Mouse (Mus musculus) adrenal gland, postnatal 36 days (tissue): ENCODE measurements around the gene Fndc5. TPM values are rescaled to one million over a fixed set of nuclear protein-coding genes. Genes with fewer than 3 reads are reported as not detected.

Experiments
- DNase-seq, 2 experiments: peaks; one replicate each; pipeline ENCODE4 v3.0.0; 2021; ENCODE audit warnings: mixed read lengths in 1 of 2
- long read RNA-seq, 2 experiments: library from polyadenylated mRNA; stranded (forward); transcript quantifications; one replicate each; pipeline ENCODE4 v2.0.0; 2021; ENCODE audit warnings: borderline sequencing depth in 2 of 2
- total RNA-seq, 2 experiments: library from RNA; stranded (reverse); gene quantifications; 2 replicates each; pipeline ENCODE4 v1.2.3; 2021

Fndc5 gene
- total RNA-seq = 1 to 10 TPM; 2.2 to 7.2 TPM
- long read RNA-seq, experiment 1, partial matches to known transcripts = 1 of 7 reads
- long read RNA-seq, experiment 1, other reads (novel, unspliced or antisense) = 2 of 7 reads
- long read RNA-seq, experiment 2, partial matches to known transcripts = 1 of 3 reads
- long read RNA-seq, experiment 2, other reads (novel, unspliced or antisense) = 1 of 3 reads

GRCm38 (mm10) chr4:129136579-129137391 is at the start of gene Fndc5:
TSS of gene Fndc5 (plus strand) at chr4:129136999.
- peak; percentile 33 to 56 for DNase-seq

DNA sequence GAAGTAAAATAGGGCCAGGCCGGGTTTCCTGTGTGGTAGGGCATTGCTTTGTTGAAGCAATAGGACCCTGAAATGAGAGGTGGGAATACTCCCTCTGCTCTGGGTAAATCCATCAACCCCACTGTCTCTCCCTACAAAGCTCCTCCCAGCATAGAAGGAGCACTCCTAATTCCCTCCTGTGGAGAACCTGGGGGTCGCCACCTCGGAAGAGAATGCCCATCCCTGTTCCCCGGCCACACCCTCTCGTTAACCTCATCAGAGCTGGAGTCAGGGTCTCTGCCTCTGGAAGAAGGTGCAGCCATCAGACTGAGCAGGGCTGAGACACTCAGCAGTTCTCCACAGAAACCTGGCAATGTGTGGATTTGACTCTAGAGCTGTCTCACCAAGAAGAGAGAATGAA is 48.9 kb upstream of the Fndc5 start:
- no peak for DNase-seq

GRCm38 (mm10) chr4:129095276-129095675 is 41.5 kb upstream of the Fndc5 start:
- DNase-seq = peak in 1 of 2 experiments; percentile 26

DNA sequence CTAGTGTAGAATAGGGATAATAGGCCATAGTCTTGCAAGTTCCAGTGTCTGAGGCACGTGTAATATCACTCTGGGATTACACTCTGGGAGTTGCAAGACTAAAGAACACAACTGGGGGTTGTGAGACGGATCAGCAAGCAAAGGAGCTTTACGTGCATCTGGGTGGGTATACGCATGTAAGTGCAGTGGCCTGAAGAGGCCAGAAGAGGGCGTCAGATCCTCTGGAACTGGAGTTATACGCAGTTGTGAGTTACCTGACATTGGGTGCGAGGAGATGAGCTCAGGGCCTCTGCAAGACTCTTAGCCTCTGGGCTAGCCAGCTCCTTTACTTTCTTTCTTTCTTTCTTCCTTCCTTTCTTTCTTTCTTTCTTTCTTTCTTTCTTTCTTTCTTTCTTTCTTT is 39.8 kb upstream of the Fndc5 start:
- DNase-seq = no peak

DNA sequence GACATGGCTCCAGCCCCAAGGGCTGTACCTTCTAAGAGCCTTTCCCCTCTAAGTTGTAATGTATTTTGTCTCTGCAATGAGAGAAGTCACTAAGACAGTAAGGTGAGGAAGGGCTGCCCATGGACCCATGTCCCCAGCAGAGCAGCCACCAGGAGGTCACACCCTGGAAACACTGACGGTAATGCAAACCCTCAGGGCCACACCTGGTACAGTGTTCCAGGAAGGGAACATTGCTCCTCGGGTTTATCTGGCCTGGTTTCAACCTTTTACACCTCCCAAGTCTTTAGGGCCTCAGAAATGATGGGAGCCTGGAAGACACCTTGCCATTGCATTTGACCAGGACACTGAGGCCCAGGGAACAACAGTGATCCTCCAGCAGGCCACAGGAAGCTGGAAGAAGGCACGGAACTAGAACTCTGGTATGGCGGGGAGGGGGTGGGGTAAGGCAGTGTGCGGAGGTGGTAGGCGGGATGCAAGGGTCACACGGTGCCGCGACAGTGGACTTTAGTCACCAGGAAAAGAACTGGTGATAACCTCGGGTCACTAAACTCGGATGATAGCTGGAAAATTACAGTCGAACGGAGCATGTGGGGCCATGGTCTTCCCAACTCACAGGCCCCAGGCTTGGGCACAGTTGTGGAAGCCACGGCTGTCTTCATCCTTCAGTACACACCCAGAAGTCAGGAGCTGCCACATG is 34.5 kb upstream of the Fndc5 start:
- no peak for DNase-seq

- peak in 1 of 2 experiments; percentile 22 for DNase-seq
These were observed 31.4 kb upstream of the Fndc5 start, which contains the start of gene Tmem54 for GRCm38 (mm10) chr4:129105356-129105755. TSS of gene Tmem54 (plus strand) at chr4:129105548.

DNA sequence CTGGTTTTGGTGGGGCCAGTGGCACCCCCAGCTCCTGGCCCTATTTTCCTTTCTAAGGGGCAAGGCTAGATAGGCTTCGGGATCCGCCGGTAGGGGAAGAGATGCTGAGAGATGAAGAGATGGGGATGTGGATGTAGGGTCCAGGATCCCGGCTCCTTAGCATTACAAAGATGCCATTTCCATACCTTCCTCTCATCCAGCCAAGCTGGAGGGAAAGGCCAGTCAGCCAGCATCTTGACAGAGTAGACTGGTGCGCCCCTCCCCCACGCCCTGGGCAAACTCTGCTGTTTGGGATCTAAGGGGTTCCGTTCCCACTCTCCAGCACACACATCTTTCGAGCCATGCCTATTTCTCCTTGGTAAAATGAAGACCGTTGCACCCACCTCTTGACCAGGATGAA is 30.7 kb upstream of the Fndc5 start:
- DNase-seq = no peak

- no peak for DNase-seq
These were observed 29.4 kb upstream of the Fndc5 start for GRCm38 (mm10) chr4:129107348-129107899.

GRCm38 (mm10) chr4:129108624-129109023 is 28.2 kb upstream of the Fndc5 start:
- no peak for DNase-seq

DNA sequence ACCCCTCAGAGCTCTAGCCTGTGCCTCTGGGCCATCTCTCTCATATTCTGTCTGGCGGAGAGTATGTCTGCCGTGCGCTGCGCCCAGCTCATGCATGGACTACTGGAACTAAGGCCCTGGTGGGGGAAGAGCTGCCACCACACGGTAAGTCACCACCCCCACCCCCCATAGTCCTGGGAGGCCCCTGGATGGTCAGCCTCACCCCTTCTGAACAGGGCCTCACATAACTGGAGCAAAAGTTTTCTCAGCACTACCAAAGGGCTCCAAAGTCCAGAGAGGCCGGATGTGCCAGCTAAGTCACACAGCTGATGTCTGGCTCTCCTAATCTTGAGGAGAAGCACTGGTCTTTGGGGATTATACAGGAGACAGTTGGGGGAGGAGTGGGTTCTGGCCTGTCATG is 26.0 kb upstream of the Fndc5 start:
- DNase-seq = no peak

DNA sequence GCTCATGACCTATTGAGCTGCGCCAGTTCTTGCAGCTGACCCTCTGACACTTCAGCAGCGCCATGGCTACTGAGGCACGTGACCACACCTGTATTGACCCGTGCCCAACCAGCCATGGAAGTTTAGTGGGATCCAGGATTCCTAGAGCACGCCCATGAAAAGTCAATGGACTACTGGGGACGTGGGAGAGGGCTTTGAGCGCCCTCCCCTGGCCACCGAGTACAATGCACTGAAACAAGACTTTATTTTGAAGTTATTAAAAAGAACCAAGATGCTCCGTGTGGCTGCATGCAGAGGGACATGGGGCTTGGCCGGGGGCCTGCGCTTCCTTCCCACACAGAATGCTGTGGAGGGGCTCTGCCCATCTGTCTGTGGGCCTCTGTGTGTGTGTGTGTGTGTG is 25.4 kb upstream of the Fndc5 start:
- peak in 1 of 2 experiments; percentile 23 for DNase-seq

GRCm38 (mm10) chr4:129112231-129112630 is 24.6 kb upstream of the Fndc5 start:
- DNase-seq = no peak

- peak; percentile 42 to 62 for DNase-seq
These were observed 23.5 kb upstream of the Fndc5 start for GRCm38 (mm10) chr4:129113083-129113988.

GRCm38 (mm10) chr4:129116703-129117102 is 20.1 kb upstream of the Fndc5 start:
- no peak for DNase-seq

- DNase-seq = no peak
These were observed 18.9 kb upstream of the Fndc5 start for GRCm38 (mm10) chr4:129117720-129118510.

DNA sequence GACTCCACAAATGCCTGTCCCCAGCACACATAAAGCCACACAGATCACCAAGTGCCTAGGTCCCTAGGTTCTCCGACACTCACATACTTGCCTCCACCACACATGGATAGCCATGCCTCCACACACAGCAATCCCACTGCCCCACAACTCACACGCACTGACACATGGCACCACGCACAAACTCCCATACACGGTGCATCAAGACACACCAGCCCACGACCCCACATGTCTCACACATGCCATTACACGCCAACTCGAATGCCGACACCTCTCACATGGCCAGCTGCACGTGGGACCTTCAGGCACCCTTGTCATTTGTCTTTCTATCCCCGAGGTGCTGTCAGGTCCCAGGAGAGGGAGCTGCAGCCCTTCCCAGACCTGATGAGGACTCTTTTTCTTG is 17.1 kb upstream of the Fndc5 start:
- no peak for DNase-seq

DNA sequence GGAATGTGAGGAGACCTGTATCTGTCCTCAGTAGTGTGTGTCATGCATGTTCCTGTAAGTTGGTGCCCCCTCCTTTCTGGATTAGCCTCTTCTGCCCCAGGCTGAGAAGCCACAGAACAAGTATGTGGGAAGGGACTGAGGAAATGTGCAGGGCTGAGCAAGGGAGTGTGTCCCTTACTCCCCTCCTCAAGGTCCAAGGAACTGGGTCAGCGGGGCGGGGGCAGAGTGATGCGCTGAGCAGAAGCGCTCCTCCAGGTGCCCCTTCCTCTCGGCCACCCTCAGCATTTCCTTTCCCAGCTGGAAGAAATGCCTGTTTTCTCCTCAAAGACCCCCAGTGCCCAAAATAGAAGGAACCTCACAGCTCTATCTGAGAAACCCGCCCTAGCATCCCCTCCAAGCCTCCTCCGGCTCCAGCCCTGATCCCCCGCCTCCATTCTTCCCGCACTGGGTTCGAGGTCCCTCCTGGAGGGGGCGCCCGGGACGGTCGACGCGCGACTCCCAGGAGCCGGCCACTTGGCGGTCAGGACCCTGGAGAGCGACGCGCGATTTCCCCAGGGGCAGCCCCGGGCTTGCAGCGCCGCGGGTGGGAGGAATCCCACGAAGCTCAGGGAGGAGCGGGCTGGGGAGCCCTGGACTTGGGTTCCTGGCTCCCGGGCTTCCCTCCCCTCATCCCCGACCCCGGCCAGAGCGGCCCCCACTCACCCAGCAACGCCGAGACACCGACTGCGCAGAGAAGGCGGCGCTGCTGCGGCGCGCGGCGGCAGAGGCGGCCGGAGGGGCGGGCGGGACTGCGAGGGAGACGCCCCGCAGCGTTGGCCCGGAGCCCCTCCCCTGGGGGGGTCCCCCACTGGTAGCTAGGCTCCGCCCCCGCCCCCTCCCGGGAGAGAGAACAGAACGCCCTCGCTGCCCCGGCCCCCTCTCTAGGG is 16.0 kb upstream of the Fndc5 start:
- DNase-seq = peak; percentile 84 to 88

DNA sequence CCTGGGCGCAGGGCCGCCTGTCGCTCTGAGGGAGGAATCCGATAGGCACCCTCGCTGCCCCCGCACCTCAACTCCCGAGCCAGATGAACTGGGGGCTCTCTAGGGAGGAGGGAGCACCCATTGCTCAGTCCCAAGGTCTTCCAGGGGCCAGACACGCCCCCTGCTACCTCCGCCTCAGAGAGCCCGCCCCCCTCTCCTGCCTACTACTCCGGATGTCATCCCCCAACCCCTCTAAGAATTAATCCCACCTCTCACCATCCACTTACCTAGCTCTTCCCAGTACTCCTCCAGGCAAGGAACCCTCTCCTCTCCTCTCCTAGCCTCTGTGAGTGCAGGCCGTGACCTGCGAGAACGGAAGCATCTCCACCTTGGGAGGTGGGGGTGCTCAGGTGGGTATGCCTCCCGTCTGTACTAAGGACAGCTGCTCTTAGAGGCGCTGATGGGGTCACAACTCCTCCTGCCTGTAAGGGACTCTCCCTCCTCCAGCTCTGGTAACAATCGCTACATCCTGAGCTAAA is 15.2 kb upstream of the Fndc5 start, which contains the start of gene Hpca:
Hpca (minus strand) TSS at position 468 of the 518 bp plus-strand sequence.
- DNase-seq = no peak

GRCm38 (mm10) chr4:129122107-129122506 is 14.7 kb upstream of the Fndc5 start:
- DNase-seq = no peak
